In genomic region chr15:82338593-82339112, GRCm38 (mm10) we compare ENCODE assay signal across 8 mouse cellular contexts. TPM values are rescaled to one million over a fixed set of nuclear protein-coding genes. Genes with fewer than 3 reads are reported as not detected.
DNase-seq lines count a peak whose midpoint lies in the region; ATAC-seq lines count a peak whose summit lies in the region.

Gene Naga (minus strand): TSS chr15:82338925.
Gene Pheta2 (plus strand): TSS chr15:82338942.
Gene Smdt1 (plus strand): TSS chr15:82338959.

- H3K4me1 ChIP-seq in hindbrain, embryonic 16.5 days (ENCODE audit: control insufficient read depth, insufficient read depth, low read depth, low read length), result peaks cover 15% of the 10 kb centered on the region

- peak within 1 kb of the TSS; percentile 76 for H3K4me2 ChIP-seq in hindbrain, embryonic 16.5 days (ENCODE audit: low read length)

- no peaks in the 10 kb centered on the region for H3K9me3 ChIP-seq in hindbrain, embryonic 16.5 days (ENCODE audit: control insufficient read depth, low read length)

- peak within 1 kb of the TSS; percentile 53 for H3K9ac ChIP-seq in hindbrain, embryonic 16.5 days (ENCODE audit: low read depth, low read length)

- peaks cover 10% of the 10 kb centered on the region for H3K27me3 ChIP-seq in hindbrain, embryonic 16.5 days (replicated peaks; ENCODE audit: control insufficient read depth, insufficient read depth, low read length)

- DNase-seq in WW6 (ENCODE audit: low read depth, low spot score), result peak; percentile 92
- peak; percentile 85 to 95 for DNase-seq in cerebellum, postnatal 4 days (ENCODE audit: low spot score in 2 of 2)
- peak; percentile 97 for DNase-seq in gastrocnemius, adult 18-20 months (ENCODE audit: low spot score)
- DNase-seq in left cerebral cortex, adult 18-20 months (ENCODE audit: low spot score in 2 of 2), result peak; percentile 92 to 93
- DNase-seq in right cerebral cortex, adult 18-20 months, result peak; percentile 96
- peak; percentile 80 for DNase-seq in urinary bladder, postnatal 10 days (ENCODE audit: low spot score)

- H3K36me3 ChIP-seq in hindbrain, embryonic 16.5 days (ENCODE audit: control insufficient read depth, insufficient read depth, low read length), result peaks cover 3% of the 10 kb centered on the region; the same call in 1 of the 2 replicates
- H3K36me3 ChIP-seq in macrophage (ENCODE audit: inconsistent target), result peaks cover 32% of the 10 kb centered on the region

- WGBS in hindbrain, embryonic 16.5 days, result 0% methylated on average over 41 of the region's 41 CpGs
- WGBS in macrophage (ENCODE audit: missing documents), result 1% methylated on average over 38 of the region's 41 CpGs

- H3K79me2 ChIP-seq in macrophage (ENCODE audit: inconsistent target), result peaks cover 24% of the 10 kb centered on the region

- H3K4me3 ChIP-seq in hindbrain, embryonic 16.5 days (ENCODE audit: low read length), result peak within 1 kb of the TSS; percentile 47
- peak within 1 kb of the TSS; percentile 95 for H3K4me3 ChIP-seq in macrophage (ENCODE audit: inconsistent target)

- no peak within 1 kb of the TSS for H3K27ac ChIP-seq in hindbrain, embryonic 16.5 days (ENCODE audit: low read depth, low read length)
- peak within 1 kb of the TSS; percentile 77 for H3K27ac ChIP-seq in macrophage

- ATAC-seq in hindbrain, embryonic 16.5 days, result peak; percentile 92

RNA-seq across cellular contexts. Expression of gene Naga, which starts in this region (rescaled TPM):
- 10 to 100 TPM in 1 of 2 experiments, 1 to 10 TPM in 1; 8.7 to 10.0 TPM for total RNA-seq in gastrocnemius, adult 18-20 months (2021)
- polyA plus RNA-seq in hindbrain, embryonic 16.5 days (2015; fragmentation: Nextera tagmentation; extraction: Ambion mirVana), result 32.8 and 32.9 TPM in 2 replicates
- 10 to 100 TPM; 29.1 to 30.2 TPM for total RNA-seq in left cerebral cortex, adult 18-20 months (2021)
- total RNA-seq in macrophage (2018; cell fraction: chromatin; rRNA removed), result 100 to 1,000 TPM in 21 of 26 experiments, 10 to 100 TPM in 5; 76.6 to 224 (median 156) TPM
- total RNA-seq in macrophage (2018; cell fraction: cytosol; rRNA removed), result 100 to 1,000 TPM in 18 of 26 experiments, 10 to 100 TPM in 8; 78.5 to 144 (median 108) TPM
- total RNA-seq in macrophage (2018; cell fraction: nucleus; rRNA removed), result 100 to 1,000 TPM; 122 to 283 (median 212) TPM
- polyA plus RNA-seq in macrophage (2018), result 77.0 to 153 TPM (median 125 TPM) in 3 replicates

RNA-seq across cellular contexts. Expression of gene Pheta2, which starts in this region (rescaled TPM):
- under 1 TPM; 0.23 to 0.26 TPM for total RNA-seq in gastrocnemius, adult 18-20 months (2021)
- 1.6 and 2.1 TPM in 2 replicates for polyA plus RNA-seq in hindbrain, embryonic 16.5 days (2015; fragmentation: Nextera tagmentation; extraction: Ambion mirVana)
- total RNA-seq in left cerebral cortex, adult 18-20 months (2021), result under 1 TPM; 0.23 to 0.35 TPM
- total RNA-seq in macrophage (2018; cell fraction: chromatin; rRNA removed), result 1 to 10 TPM in 20 of 26 experiments, under 1 TPM in 6; 0.25 to 3.5 (median 1.5) TPM
- 1 to 10 TPM in 18 of 26 experiments, under 1 TPM in 8; 0.48 to 2.4 (median 1.3) TPM for total RNA-seq in macrophage (2018; cell fraction: cytosol; rRNA removed)
- 1 to 10 TPM in 19 of 26 experiments, under 1 TPM in 7; 0.34 to 4.4 (median 1.5) TPM for total RNA-seq in macrophage (2018; cell fraction: nucleus; rRNA removed)
- polyA plus RNA-seq in macrophage (2018), result 0.70 to 1.6 TPM (median 1.00 TPM) in 3 replicates

RNA-seq across cellular contexts. Expression of gene Smdt1, which starts in this region (rescaled TPM):
- total RNA-seq in gastrocnemius, adult 18-20 months (2021), result 100 to 1,000 TPM; 123 to 154 TPM
- polyA plus RNA-seq in hindbrain, embryonic 16.5 days (2015; fragmentation: Nextera tagmentation; extraction: Ambion mirVana), result 354 and 397 TPM in 2 replicates
- 100 to 1,000 TPM; 140 to 146 TPM for total RNA-seq in left cerebral cortex, adult 18-20 months (2021)
- total RNA-seq in macrophage (2018; cell fraction: chromatin; rRNA removed), result 10 to 100 TPM in 25 of 26 experiments, 1 to 10 TPM in 1; 9.2 to 43.0 (median 21.2) TPM
- total RNA-seq in macrophage (2018; cell fraction: cytosol; rRNA removed), result 100 to 1,000 TPM; 168 to 308 (median 231) TPM
- total RNA-seq in macrophage (2018; cell fraction: nucleus; rRNA removed), result 10 to 100 TPM; 18.5 to 85.0 (median 49.4) TPM
- 151 to 223 TPM (median 166 TPM) in 3 replicates for polyA plus RNA-seq in macrophage (2018)
